Mouse (Mus musculus) liver, embryonic 18 days (tissue): ENCODE results near the gene Slc16a13. TPM values are rescaled to one million over a fixed set of nuclear protein-coding genes. Genes with fewer than 3 reads are reported as not detected.

ENCODE experiments used
- polyA plus RNA-seq: library from polyadenylated mRNA; depleted of rRNA; stranded (reverse); fragments of >200 nt; gene quantifications from 2 replicates; pipeline ENCODE4 v1.2.3, GENCODE M21; 2012; rRNA removed

Slc16a13 gene
- polyA plus RNA-seq: 1.1 and 1.7 TPM in 2 replicates

DNA sequence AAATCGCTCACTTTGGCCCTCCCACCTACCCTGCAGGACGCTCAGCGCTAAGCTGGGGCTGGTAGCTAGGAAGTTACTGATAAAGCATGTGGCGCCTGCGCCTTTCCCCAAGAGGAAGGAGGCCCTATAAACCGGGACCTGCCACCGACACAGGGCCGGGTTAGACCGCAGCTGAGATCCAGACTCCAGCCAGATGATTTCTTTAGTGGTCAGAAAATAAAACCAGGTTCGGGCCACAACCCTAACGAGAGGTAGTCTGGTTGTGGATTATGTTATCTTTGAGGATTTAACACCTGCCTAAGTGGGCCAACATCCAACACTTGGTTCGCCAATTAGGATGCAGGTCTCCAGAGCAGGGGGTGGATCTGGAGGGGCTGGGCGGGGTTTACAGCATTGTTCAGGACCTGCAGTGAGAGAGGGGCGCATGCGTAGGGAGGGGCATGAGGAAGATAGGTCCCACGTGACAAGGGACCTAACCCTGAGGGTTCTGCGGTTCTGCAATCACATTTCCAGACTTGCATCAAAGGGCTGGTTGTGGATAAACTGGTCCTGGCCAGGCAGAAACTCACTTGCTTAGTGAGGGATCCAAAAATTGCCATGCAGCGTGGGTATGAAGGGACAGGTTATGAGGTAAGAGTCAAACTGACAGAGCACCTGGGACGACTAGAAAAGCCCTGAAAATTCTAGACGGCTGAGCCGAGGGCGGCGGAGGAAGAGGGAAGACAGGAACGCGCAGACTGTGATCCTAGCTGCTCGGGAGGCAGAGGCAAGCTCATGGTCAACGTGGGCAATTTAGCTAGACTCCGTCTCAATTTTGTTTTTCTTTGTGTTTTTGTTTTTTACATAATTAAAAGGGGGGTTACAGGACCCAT, at the start of gene Slc16a13:
Gene Slc16a13, minus strand, starts transcription at position 334 of the 872 bp plus-strand sequence.

DNA sequence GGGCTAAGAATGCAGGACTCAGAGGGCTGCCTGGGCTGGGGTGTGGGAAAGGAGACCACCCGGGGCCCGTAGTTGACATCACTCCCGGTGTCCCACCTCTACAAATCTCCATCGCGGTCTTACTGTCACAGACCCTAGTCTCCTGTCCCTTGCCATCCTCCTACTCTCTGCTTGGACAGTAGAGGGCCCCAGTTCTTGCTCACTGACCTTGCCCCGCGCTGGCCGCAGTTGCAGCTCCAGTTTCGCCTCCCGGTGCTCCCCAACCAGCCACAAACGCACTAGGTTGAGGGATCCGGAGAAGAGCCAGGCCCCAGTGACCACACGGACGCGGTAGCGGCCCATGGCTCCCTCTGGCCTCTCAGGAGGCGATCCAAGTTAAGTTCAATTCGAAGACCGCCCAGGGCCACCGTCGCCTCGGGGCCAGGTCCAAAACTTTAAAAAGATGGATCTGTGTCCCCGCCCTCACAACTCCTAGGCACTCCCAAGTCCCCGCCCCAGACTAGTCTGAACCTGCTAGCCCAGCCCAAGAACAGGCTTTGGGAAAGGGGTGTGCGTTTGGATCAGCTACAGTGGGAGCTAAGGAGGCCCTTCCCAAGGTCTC, 34.2 kb upstream of the Slc16a13 start, which contains the start of gene Alox12:
Gene Alox12, minus strand, starts transcription at position 423 of the 601 bp plus-strand sequence.

GRCm38 (mm10) chr11:70239541-70240279, 18.8 kb upstream of the Slc16a13 start, which contains the start of the genes Gm21988 and Rnasek:
Gm21988 (minus strand) TSS chr11:70239830.
Rnasek (minus strand) TSS chr11:70239842.

GRCm38 (mm10) chr11:70237457-70238167, 16.7 kb upstream of the Slc16a13 start, which contains the start of gene 0610010K14Rik:
0610010K14Rik (minus strand) TSS chr11:70237914.

GRCm38 (mm10) chr11:70229260-70230010, 8.6 kb upstream of the Slc16a13 start, which contains the start of gene Bcl6b:
Bcl6b (minus strand) TSS chr11:70229798.

DNA sequence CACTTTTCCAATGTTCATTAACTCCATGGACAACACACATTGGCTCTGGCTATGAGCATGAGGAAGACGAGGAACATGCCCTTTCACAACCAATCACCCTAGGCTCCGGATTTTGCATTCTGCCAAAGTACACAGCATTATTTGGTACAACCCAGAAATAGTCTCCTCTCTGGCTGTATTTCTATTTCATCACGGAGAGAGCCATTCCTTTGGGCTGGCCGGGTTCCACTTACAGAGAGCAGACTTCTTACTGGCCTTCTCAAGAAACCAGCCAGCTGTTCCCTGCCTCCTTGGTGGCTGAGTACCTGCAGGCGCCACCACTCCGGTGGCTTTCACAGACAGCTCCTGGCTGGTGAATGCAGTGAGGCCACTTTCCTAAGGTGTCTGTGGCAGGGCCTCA, 8.4 kb downstream of the Slc16a13 start, which contains the start of gene Slc16a11:
Gene Slc16a11, plus strand, starts transcription at position 330 of the 400 bp plus-strand sequence.

Other genes with a start within 250 kb of the Slc16a13 start
- 23.5 and 24.9 TPM in 2 replicates for gene Ctdnep1, start 239.9 kb downstream of the Slc16a13 start, polyA plus RNA-seq
- gene Elp5, start 238.5 kb downstream of the Slc16a13 start, polyA plus RNA-seq: 34.3 and 36.0 TPM in 2 replicates
- 191 and 207 TPM in 2 replicates for gene Gabarap, start 229.9 kb downstream of the Slc16a13 start, polyA plus RNA-seq
- gene Phf23, start 225.3 kb downstream of the Slc16a13 start, polyA plus RNA-seq: 15.0 and 15.6 TPM in 2 replicates
- gene Dvl2, start 220.5 kb downstream of the Slc16a13 start, polyA plus RNA-seq: 4.2 and 4.6 TPM in 2 replicates
- 164 and 167 TPM in 2 replicates for gene Acadvl, start 205.7 kb downstream of the Slc16a13 start, polyA plus RNA-seq
- 1.6 and 2.3 TPM in 2 replicates for gene Dlg4, start 204.1 kb downstream of the Slc16a13 start, polyA plus RNA-seq
- gene Asgr1, start 167.0 kb downstream of the Slc16a13 start, polyA plus RNA-seq: 170 and 192 TPM in 2 replicates
- gene Asgr2, start 128.4 kb downstream of the Slc16a13 start, polyA plus RNA-seq: 46.4 and 50.4 TPM in 2 replicates
- gene Mgl2, start 90.7 kb downstream of the Slc16a13 start, polyA plus RNA-seq: 1.3 and 1.7 TPM in 2 replicates
- gene Clec10a, start 64.9 kb downstream of the Slc16a13 start, polyA plus RNA-seq: 0.45 and 0.84 TPM in 2 replicates
- 3.3 and 3.6 TPM in 2 replicates for gene Slc16a11, start 8.3 kb downstream of the Slc16a13 start, polyA plus RNA-seq
- 1.3 and 1.6 TPM in 2 replicates for gene Bcl6b, start 8.7 kb upstream of the Slc16a13 start, polyA plus RNA-seq
- 38.7 and 43.7 TPM in 2 replicates for gene 0610010K14Rik, start 16.9 kb upstream of the Slc16a13 start, polyA plus RNA-seq
- 4.0 and 4.5 TPM in 2 replicates for gene Gm21988, start 18.8 kb upstream of the Slc16a13 start, polyA plus RNA-seq
- 52.5 and 55.2 TPM in 2 replicates for gene Rnasek, start 18.8 kb upstream of the Slc16a13 start, polyA plus RNA-seq
- gene Alox12, start 34.3 kb upstream of the Slc16a13 start, polyA plus RNA-seq: 9.4 and 10.6 TPM in 2 replicates
- gene Alox12e, start 101.6 kb upstream of the Slc16a13 start, polyA plus RNA-seq: 0.07 and 0.15 TPM in 2 replicates
- 2.7 and 4.3 TPM in 2 replicates for gene Alox15, start 131.0 kb upstream of the Slc16a13 start, polyA plus RNA-seq
- 6.3 and 7.7 TPM in 2 replicates for gene Pelp1, start 189.0 kb upstream of the Slc16a13 start, polyA plus RNA-seq
- 38.7 and 50.6 TPM in 2 replicates for gene Arrb2, start 211.6 kb upstream of the Slc16a13 start, polyA plus RNA-seq
- 13.6 and 15.2 TPM in 2 replicates for gene Med11, start 230.9 kb upstream of the Slc16a13 start, polyA plus RNA-seq
- 0.85 and 0.97 TPM in 2 replicates for gene Zmynd15, start 238.4 kb upstream of the Slc16a13 start, polyA plus RNA-seq
- gene Cxcl16, start 238.9 kb upstream of the Slc16a13 start, polyA plus RNA-seq: 6.0 and 7.3 TPM in 2 replicates